Mouse (Mus musculus) 3T3-L1 (cell line): ENCODE data around the gene Fip1l1.

Experiments used
- DNase-seq: peaks from one replicate; pipeline ENCODE4 v3.0.0-alpha.2; 2015; ENCODE audit warnings: low read depth, low spot score

Gene Fip1l1

GRCm38 (mm10) chr5:74535240-74536021 lies at the start of gene Fip1l1:
TSS of gene Fip1l1 (plus strand) at chr5:74535449.
- peak; percentile 97 for DNase-seq

GRCm38 (mm10) chr5:74492705-74493104 lies 42.5 kb upstream of the Fip1l1 start:
- peak; percentile 86 for DNase-seq

- peak; percentile 75 for DNase-seq
Measured at GRCm38 (mm10) chr5:74511686-74512085, 23.6 kb upstream of the Fip1l1 start.

- no peak for DNase-seq
Measured at GRCm38 (mm10) chr5:74527025-74527424, 8.2 kb upstream of the Fip1l1 start.

GRCm38 (mm10) chr5:74530785-74531184 lies 4.5 kb upstream of the Fip1l1 start:
- DNase-seq, result no peak

- DNase-seq, result peak; percentile 98
Measured at GRCm38 (mm10) chr5:74531630-74532280, 3.5 kb upstream of the Fip1l1 start, which contains the start of gene Scfd2. TSS of gene Scfd2 (minus strand) at chr5:74531759.

GRCm38 (mm10) chr5:74536180-74536947 lies 1.1 kb downstream of the Fip1l1 start:
- peak; percentile 49 for DNase-seq

- DNase-seq, result no peak
Measured at GRCm38 (mm10) chr5:74545606-74546005, 10.4 kb downstream of the Fip1l1 start.

- DNase-seq, result no peak
Measured at GRCm38 (mm10) chr5:74549566-74549965, 14.3 kb downstream of the Fip1l1 start.

- no peak for DNase-seq
Measured at GRCm38 (mm10) chr5:74561151-74561550, 25.9 kb downstream of the Fip1l1 start.

GRCm38 (mm10) chr5:74571767-74572166 lies 36.5 kb downstream of the Fip1l1 start:
- no peak for DNase-seq

- DNase-seq, result no peak
Measured at GRCm38 (mm10) chr5:74589133-74589532, 53.9 kb downstream of the Fip1l1 start.

GRCm38 (mm10) chr5:74591413-74591812 lies 56.2 kb downstream of the Fip1l1 start:
- peak; percentile 65 for DNase-seq

- DNase-seq, result no peak
Measured at GRCm38 (mm10) chr5:74593147-74593546, 57.9 kb downstream of the Fip1l1 start.

GRCm38 (mm10) chr5:74600010-74600409 lies 64.8 kb downstream of the Fip1l1 start:
- DNase-seq, result peak; percentile 23

GRCm38 (mm10) chr5:74601171-74601570 lies 65.9 kb downstream of the Fip1l1 start:
- DNase-seq, result peak; percentile 20

- DNase-seq, result no peak
Measured at GRCm38 (mm10) chr5:74601965-74602364, 66.7 kb downstream of the Fip1l1 start.

GRCm38 (mm10) chr5:74602371-74602770 lies 67.1 kb downstream of the Fip1l1 start:
- no peak for DNase-seq

- DNase-seq, result no peak
Measured at GRCm38 (mm10) chr5:74603306-74603705, 68.1 kb downstream of the Fip1l1 start.

- DNase-seq, result no peak
Measured at GRCm38 (mm10) chr5:74606213-74606612, 71.0 kb downstream of the Fip1l1 start.

GRCm38 (mm10) chr5:74610511-74610910 lies 75.3 kb downstream of the Fip1l1 start:
- no peak for DNase-seq

- no peak for DNase-seq
Measured at GRCm38 (mm10) chr5:74612713-74613112, 77.5 kb downstream of the Fip1l1 start.
